Mouse (Mus musculus) heart, embryonic 11.5 days (tissue): ENCODE measurements around the gene Whamm. TPM values are rescaled to one million over a fixed set of nuclear protein-coding genes. Genes with fewer than 3 reads are reported as not detected.

Experiments used
- ATAC-seq: fragments of 200-750 bp; cut with Nextera tagmentation; replicated peaks from 2 replicates; pipeline ENCODE4 v1.8.0; 2017; ENCODE audit warnings: moderate library complexity; ENCODE audit not compliant: insufficient number of reproducible peaks, low FRiP score, low TSS enrichment
- H3K27ac ChIP-seq: fragments of 300-500 bp; sonication (generic); 2 replicates; pipeline ENCODE4 v1.5.1; 2014; ENCODE audit warnings: mild to moderate bottlenecking, low read depth, low read length
- H3K27me3 ChIP-seq: fragments of 300-500 bp; sonication (generic); 2 replicates; pipeline ENCODE4 v1.6.1; 2014; ENCODE audit warnings: mild to moderate bottlenecking, low read length, mixed read lengths; ENCODE audit not compliant: control insufficient read depth, insufficient read depth
- H3K36me3 ChIP-seq: fragments of 300-500 bp; sonication (generic); 2 replicates; pipeline ENCODE4 v1.6.1; 2014; ENCODE audit warnings: mild to moderate bottlenecking, low read length, moderate library complexity, mixed read lengths; ENCODE audit not compliant: control insufficient read depth, insufficient read depth
- H3K4me1 ChIP-seq: fragments of 300-500 bp; sonication (generic); 2 replicates; pipeline ENCODE4 v1.6.1; 2014; ENCODE audit warnings: low read length; ENCODE audit not compliant: control insufficient read depth, insufficient read depth
- H3K4me2 ChIP-seq: fragments of 300-500 bp; sonication (generic); 2 replicates; pipeline ENCODE4 v1.6.1; 2014; ENCODE audit warnings: mild to moderate bottlenecking, moderate library complexity
- H3K4me3 ChIP-seq: fragments of 300-500 bp; sonication (generic); 2 replicates; pipeline ENCODE4 v1.5.1; 2014; ENCODE audit warnings: low read depth, low read length
- H3K9ac ChIP-seq: fragments of 300-500 bp; sonication (generic); 2 replicates; pipeline ENCODE4 v1.6.1; 2014; ENCODE audit warnings: mild to moderate bottlenecking, low read depth, low read length, moderate library complexity
- H3K9me3 ChIP-seq: fragments of 300-500 bp; sonication (generic); replicated peaks from 2 replicates; pipeline ENCODE4 v1.6.1; 2016; ENCODE audit warnings: low read length; ENCODE audit not compliant: control insufficient read depth
- WGBS: fragments of 180-500 bp; shearing (Covaris S2); extraction: QIAGEN DNeasy Blood & Tissue Kit; methylation state at CpG from one replicate; pipeline ENCODE4 v1.1.7; 2014; ENCODE audit not compliant: insufficient replicate concordance; 5-methylcytosine and 5-hydroxymethylcytosine counted together
- polyA plus RNA-seq: library from polyadenylated mRNA; unstranded; fragments of >200 nt; fragmentation: Nextera tagmentation; extraction: Ambion mirVana; gene quantifications from 2 replicates; pipeline ENCODE4 v1.2.1, GENCODE M21; 2014

Gene Whamm
- polyA plus RNA-seq, 1 experiment from 2014 or later = 6.2 TPM

DNA sequence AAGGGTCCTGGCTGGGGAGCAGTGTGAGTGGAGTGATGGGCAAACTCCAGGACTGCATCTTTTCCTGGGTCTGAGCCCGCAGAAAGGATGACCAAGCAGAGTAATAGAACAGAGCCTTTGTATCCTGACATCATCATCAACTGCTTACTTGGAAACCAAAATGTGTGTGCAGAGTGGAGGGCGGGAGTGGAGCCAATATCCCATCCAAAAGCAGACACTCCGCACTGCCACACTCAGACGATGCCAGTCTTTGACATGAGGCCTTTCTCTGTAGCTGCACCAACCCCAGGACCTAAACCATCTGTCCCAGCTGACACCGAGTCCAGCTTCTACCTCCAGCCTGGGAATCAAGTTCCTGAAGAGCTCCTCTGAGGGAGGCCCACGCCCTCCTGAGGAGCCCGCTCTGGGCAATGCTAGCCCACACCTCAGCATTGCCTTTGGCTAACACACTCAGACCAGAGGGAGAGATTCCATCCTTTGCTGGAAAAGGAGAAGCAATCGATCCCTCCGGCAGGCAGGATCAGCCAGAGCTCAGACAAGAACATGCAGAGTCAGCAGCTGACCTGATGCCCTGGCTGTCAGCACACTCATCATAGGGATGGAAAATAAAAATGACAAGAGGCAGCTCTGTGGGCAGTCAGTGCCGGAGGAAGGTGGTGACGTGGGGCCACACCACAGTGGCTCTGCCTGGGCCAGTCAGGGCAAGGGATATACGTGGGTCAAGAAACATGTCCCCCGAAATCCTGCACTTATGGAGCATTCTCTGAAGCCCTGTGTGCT lies 42.0 kb downstream of the Whamm start:
- Histone ChIP-seq H3K9ac (no peak overlapping the region), H3K9me3 (no peaks in the 10 kb centered on the region), H3K27me3 (no peaks in the 10 kb centered on the region), H3K4me1 (peaks cover 4% of the 10 kb centered on the region; the same call in 1 of the 2 replicates), H3K36me3 (peaks cover 3% of the 10 kb centered on the region), H3K4me2 (no peak overlapping the region), H3K4me3 (no peak overlapping the region), H3K27ac (no peak overlapping the region)
- no peak for ATAC-seq
- 75% methylated on average over 13 of the region's 13 CpGs for WGBS

- Histone ChIP-seq H3K36me3 (no peaks in the 10 kb centered on the region; the same call in 1 of the 2 replicates), H3K4me1 (peaks cover 4% of the 10 kb centered on the region; the same call in 1 of the 2 replicates), H3K4me2 (no peak overlapping the region), H3K27me3 (no peaks in the 10 kb centered on the region), H3K9ac (no peak overlapping the region), H3K4me3 (no peak overlapping the region), H3K9me3 (no peaks in the 10 kb centered on the region), H3K27ac (no peak overlapping the region)
- 74% methylated on average over 9 of the region's 9 CpGs for whole genome bisulfite sequencing
- ATAC-seq = no peak
These were observed 44.0 kb downstream of the Whamm start for GRCm38 (mm10) chr7:81615031-81615430.

DNA sequence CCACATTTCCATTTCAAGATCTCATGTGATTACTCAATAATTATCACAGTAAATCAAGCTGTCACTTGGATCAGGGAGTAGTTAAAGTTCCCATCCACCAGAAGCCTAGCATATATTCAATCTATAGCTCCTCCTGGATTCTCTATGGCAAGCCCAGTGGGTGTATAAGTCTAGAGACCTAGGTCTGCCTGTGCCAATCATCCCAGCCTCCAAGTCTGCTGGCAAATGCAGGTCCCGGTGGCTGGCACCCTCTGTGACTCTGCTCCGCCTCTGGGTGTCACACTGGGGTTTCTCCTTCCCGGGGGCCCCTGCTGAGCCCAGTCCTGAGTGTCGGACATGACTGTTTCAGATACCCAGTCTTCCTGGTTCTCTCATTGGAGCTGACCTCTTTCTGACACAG lies 51.7 kb downstream of the Whamm start:
- H3K4me1 ChIP-seq = no peaks in the 10 kb centered on the region

DNA sequence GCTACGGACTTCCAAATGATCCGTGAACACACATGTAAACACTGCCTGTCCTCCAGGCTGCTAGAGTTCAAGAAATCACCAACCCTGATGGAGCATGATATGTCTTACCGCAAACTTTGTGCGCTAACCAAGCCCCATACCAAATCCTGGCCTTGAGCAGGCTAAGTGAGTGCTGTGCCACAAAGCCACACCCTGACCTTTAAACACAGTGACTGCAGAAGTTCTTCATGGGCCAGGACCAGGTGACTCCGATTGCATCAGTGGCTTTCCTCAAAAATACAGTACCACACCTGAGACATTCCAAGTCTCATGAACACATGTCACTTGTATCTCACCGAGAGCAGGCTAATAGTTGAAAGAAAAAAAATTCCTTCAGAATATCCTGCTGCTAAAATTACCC lies 52.7 kb downstream of the Whamm start:
- 89% methylated on average over 6 of the region's 6 CpGs for WGBS

More for the DNA sequence above, 51.7 kb downstream of the Whamm start:
- no peaks in the 10 kb centered on the region for H3K27me3 ChIP-seq
- no peak overlapping the region for H3K4me2 ChIP-seq
- H3K9ac ChIP-seq = no peak overlapping the region
- WGBS = 70% methylated on average over 4 of the region's 4 CpGs
- no peak overlapping the region for H3K27ac ChIP-seq
- H3K9me3 ChIP-seq = 0 out of 2 replicates have a peak, but pooled peaks cover 3% of the 10 kb centered on the region
- ATAC-seq = no peak
- no peak overlapping the region for H3K4me3 ChIP-seq
- no peaks in the 10 kb centered on the region for H3K36me3 ChIP-seq

GRCm38 (mm10) chr7:81626460-81626859 lies 55.4 kb downstream of the Whamm start:
- no peak overlapping the region for H3K4me2 ChIP-seq
- WGBS = 73% methylated on average over 2 of the region's 2 CpGs
- H3K9me3 ChIP-seq = 0 out of 2 replicates have a peak, but pooled peaks cover 3% of the 10 kb centered on the region
- H3K9ac ChIP-seq = no peak overlapping the region
- no peaks in the 10 kb centered on the region for H3K27me3 ChIP-seq
- H3K36me3 ChIP-seq = no peaks in the 10 kb centered on the region; the same call in 1 of the 2 replicates
- no peak for ATAC-seq
- no peak overlapping the region for H3K4me3 ChIP-seq
- H3K4me1 ChIP-seq = no peaks in the 10 kb centered on the region
- no peak overlapping the region for H3K27ac ChIP-seq

More for the DNA sequence above, 52.7 kb downstream of the Whamm start:
- H3K4me1 ChIP-seq = no peaks in the 10 kb centered on the region
- no peak overlapping the region for H3K27ac ChIP-seq
- no peak overlapping the region for H3K9ac ChIP-seq
- H3K9me3 ChIP-seq = 0 out of 2 replicates have a peak, but pooled peaks cover 3% of the 10 kb centered on the region
- no peak for ATAC-seq
- H3K36me3 ChIP-seq = no peaks in the 10 kb centered on the region
- H3K4me3 ChIP-seq = no peak overlapping the region
- no peaks in the 10 kb centered on the region for H3K27me3 ChIP-seq
- H3K4me2 ChIP-seq = no peak overlapping the region

- Histone ChIP-seq H3K4me3 (no peak overlapping the region), H3K9me3 (0 out of 2 replicates have a peak, but pooled peaks cover 3% of the 10 kb centered on the region), H3K27ac (no peak overlapping the region), H3K9ac (no peak overlapping the region), H3K4me2 (no peak overlapping the region), H3K27me3 (no peaks in the 10 kb centered on the region), H3K36me3 (no peaks in the 10 kb centered on the region; the same call in 1 of the 2 replicates), H3K4me1 (no peaks in the 10 kb centered on the region)
- 90% methylated on average over 8 of the region's 8 CpGs for WGBS
- no peak for ATAC-seq
These were observed 60.2 kb downstream of the Whamm start for GRCm38 (mm10) chr7:81631261-81631660.

DNA sequence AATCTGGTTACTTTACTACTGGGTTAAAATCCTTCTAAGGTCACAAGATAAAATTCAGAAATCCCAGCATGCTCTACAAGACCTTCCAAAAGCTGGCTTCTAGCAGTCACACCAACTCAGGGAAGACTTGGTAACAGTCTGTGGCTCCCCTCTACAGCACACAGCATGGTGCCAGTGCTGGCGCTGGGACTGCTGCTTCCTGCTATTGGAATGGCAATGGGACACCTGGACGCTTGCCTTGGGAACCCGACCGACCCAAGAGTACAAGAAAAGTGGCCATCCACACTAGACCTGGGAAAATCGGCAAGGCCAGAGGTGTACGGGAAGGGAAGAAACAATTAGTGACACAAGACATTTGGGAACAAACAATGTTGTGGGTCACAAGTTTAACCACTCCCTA lies 61.5 kb downstream of the Whamm start:
- Histone ChIP-seq H3K9ac (no peak overlapping the region), H3K4me3 (no peak overlapping the region), H3K27me3 (no peaks in the 10 kb centered on the region), H3K4me1 (no peaks in the 10 kb centered on the region), H3K4me2 (no peak overlapping the region), H3K9me3 (no peaks in the 10 kb centered on the region), H3K36me3 (no peaks in the 10 kb centered on the region; the same call in 1 of the 2 replicates), H3K27ac (no peak overlapping the region)
- no peak for ATAC-seq
- WGBS = 80% methylated on average over 6 of the region's 6 CpGs

DNA sequence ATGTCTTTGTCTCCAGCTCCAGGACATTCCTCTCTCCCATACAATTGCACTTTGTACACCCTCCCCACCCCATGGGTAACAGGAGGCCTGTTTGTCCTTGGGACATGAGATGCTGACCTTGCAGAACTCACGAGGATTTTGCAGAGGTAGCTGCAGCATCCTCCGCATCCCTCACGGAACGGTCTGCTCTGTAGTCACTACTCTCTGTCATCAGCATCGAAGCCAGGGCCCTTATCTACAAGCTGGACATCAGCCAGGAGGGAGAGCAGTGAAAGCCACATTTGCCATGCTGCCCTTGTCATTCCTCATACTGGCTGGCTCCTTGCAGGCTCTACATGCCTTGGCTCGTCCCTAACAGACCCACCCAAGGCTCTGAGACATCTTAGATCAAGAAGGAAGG lies 70.0 kb downstream of the Whamm start:
- Histone ChIP-seq H3K36me3 (no peaks in the 10 kb centered on the region), H3K4me1 (peaks cover 29% of the 10 kb centered on the region), H3K9me3 (no peaks in the 10 kb centered on the region), H3K4me3 (no peak overlapping the region), H3K9ac (no peak overlapping the region), H3K27ac (peak overlapping the region; percentile 57), H3K4me2 (no peak overlapping the region), H3K27me3 (no peaks in the 10 kb centered on the region)
- no peak for ATAC-seq
- 27% methylated on average over 6 of the region's 6 CpGs for WGBS
